Mouse (Mus musculus) hindbrain, postnatal 0 days (tissue): ENCODE data around the gene Efnb1. TPM values are rescaled to one million over a fixed set of nuclear protein-coding genes. Genes with fewer than 3 reads are reported as not detected.

ENCODE experiments used
- ATAC-seq: fragments of 200-750 bp; cut with Nextera tagmentation; 2 replicates; pipeline ENCODE4 v1.8.0; 2017; ENCODE audit warnings: mild to moderate bottlenecking, moderate TSS enrichment, moderate library complexity
- DNase-seq: peaks from one replicate; pipeline ENCODE4 v3.0.0-alpha.2; 2015; ENCODE audit warnings: low spot score
- H3K27ac ChIP-seq: fragments of 300-500 bp; sonication (generic); 2 replicates; pipeline ENCODE4 v1.5.1; 2014; ENCODE audit warnings: mild to moderate bottlenecking
- H3K27me3 ChIP-seq: fragments of 300-500 bp; sonication (generic); 2 replicates; pipeline ENCODE4 v1.6.1; 2014; ENCODE audit warnings: low read length, mixed read lengths; ENCODE audit not compliant: insufficient read depth
- H3K36me3 ChIP-seq: fragments of 300-500 bp; sonication (generic); 2 replicates; pipeline ENCODE4 v1.6.1; 2014; ENCODE audit warnings: low read length, mixed read lengths; ENCODE audit not compliant: insufficient read depth
- H3K4me1 ChIP-seq: fragments of 300-500 bp; sonication (generic); 2 replicates; pipeline ENCODE4 v1.6.1; 2014; ENCODE audit warnings: antibody characterized with exemption, low read length, mixed read lengths; ENCODE audit not compliant: insufficient read depth
- H3K4me2 ChIP-seq: fragments of 300-500 bp; sonication (generic); 2 replicates; pipeline ENCODE4 v1.6.1; 2014; ENCODE audit warnings: low read depth, mild to moderate bottlenecking, low read length, moderate library complexity, mixed read lengths
- H3K4me3 ChIP-seq: fragments of 300-500 bp; sonication (generic); 2 replicates; pipeline ENCODE4 v1.5.1; 2014; ENCODE audit warnings: low read length
- H3K9ac ChIP-seq: fragments of 300-500 bp; sonication (generic); replicated peaks from 2 replicates; pipeline ENCODE4 v1.6.1; 2014; ENCODE audit warnings: mild to moderate bottlenecking, low read length, moderate library complexity, mixed read lengths
- H3K9me3 ChIP-seq: fragments of 300-500 bp; sonication (generic); 2 replicates; pipeline ENCODE4 v1.6.1; 2016; ENCODE audit warnings: low read length, mixed read lengths
- CTCF ChIP-seq: IDR thresholded peaks from 2 replicates; pipeline ENCODE4 v1.5.1; 2016; ENCODE audit warnings: antibody characterized with exemption, control low read depth, low read depth
- WGBS: fragments of 180-500 bp; shearing (Covaris S2); extraction: QIAGEN DNeasy Blood & Tissue Kit; methylation state at CpG from one replicate; pipeline ENCODE4 v1.1.7; 2014; 5-methylcytosine and 5-hydroxymethylcytosine counted together
- polyA plus RNA-seq: library from polyadenylated mRNA; unstranded; fragments of >200 nt; fragmentation: Nextera tagmentation; extraction: Ambion mirVana; gene quantifications from 2 replicates; pipeline ENCODE4 v1.2.1, GENCODE M21; 2015
- total RNA-seq: library from RNA; depleted of rRNA; stranded (reverse); fragments of >200 nt; gene quantifications from 2 replicates; pipeline ENCODE4 v1.2.3, GENCODE M21; 2014; rRNA removed

Efnb1 gene
- total and polyA plus RNA-seq, 2 experiments from 2014 or later = 15.3 to 30.1 TPM

DNA sequence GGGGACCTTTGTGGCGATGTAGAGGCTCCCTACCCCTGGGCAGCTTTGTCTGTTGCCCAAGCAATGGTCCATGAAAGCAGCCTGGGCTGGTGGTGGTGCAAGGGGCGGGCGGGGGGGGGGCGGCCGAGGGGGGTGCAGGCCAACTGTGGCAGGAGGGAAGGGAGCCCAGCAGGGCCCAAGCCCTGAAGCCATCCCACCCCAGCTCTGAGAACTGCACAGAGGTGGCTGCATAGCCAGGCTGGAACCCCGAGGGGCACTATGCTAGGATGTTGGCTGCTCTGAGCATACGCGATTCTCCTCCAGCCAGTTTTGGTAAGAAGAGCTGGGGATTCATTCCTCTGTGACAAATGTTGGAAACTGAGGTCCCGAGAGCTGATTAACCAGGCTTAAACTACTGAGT, 62.6 kb downstream of the Efnb1 start:
- Histone ChIP-seq H3K9me3 (no peaks in the 10 kb centered on the region), H3K4me2 (peak overlapping the region; percentile 51), H3K9ac (peak overlapping the region; percentile 24; the same call in 1 of the 2 replicates), H3K36me3 (no peaks in the 10 kb centered on the region), H3K27ac (peak overlapping the region; percentile 54; the same call in 1 of the 2 replicates), H3K4me1 (no peaks in the 10 kb centered on the region), H3K27me3 (no peaks in the 10 kb centered on the region), H3K4me3 (peak overlapping the region; percentile 14; the same call in 1 of the 2 replicates)
- no peak for DNase-seq
- 57% methylated on average over 7 of the region's 9 CpGs for WGBS
- peak; percentile 72 for ATAC-seq
- no peak for TF ChIP-seq CTCF

Other genes starting within 250 kb of the Efnb1 start
- 36.6 and 46.1 TPM in 2 replicates for gene Ophn1, start 245.1 kb upstream of the Efnb1 start, total RNA-seq
- gene Ophn1, start 245.1 kb upstream of the Efnb1 start, polyA plus RNA-seq = 30.4 and 35.6 TPM in 2 replicates
- 26.3 and 30.0 TPM in 2 replicates for gene Yipf6, start 199.8 kb upstream of the Efnb1 start, total RNA-seq
- gene Yipf6, start 199.8 kb upstream of the Efnb1 start, polyA plus RNA-seq = 15.5 and 17.0 TPM in 2 replicates
- gene Stard8, start 132.9 kb upstream of the Efnb1 start, total RNA-seq = 8.2 and 13.0 TPM in 2 replicates
- gene Stard8, start 132.9 kb upstream of the Efnb1 start, polyA plus RNA-seq = 4.2 and 4.6 TPM in 2 replicates